Mouse (Mus musculus): Measurements from ENCODE around the gene Rnf24. TPM values are rescaled to one million over a fixed set of nuclear protein-coding genes. Genes with fewer than 3 reads are reported as not detected.
A peak's percentile ranks its signal among the peaks of the same experiment; 100 is the strongest.

Rnf24 gene
- polyA plus RNA-seq (2012; rRNA removed) = 14.5 and 14.6 TPM in 2 replicates

DNA sequence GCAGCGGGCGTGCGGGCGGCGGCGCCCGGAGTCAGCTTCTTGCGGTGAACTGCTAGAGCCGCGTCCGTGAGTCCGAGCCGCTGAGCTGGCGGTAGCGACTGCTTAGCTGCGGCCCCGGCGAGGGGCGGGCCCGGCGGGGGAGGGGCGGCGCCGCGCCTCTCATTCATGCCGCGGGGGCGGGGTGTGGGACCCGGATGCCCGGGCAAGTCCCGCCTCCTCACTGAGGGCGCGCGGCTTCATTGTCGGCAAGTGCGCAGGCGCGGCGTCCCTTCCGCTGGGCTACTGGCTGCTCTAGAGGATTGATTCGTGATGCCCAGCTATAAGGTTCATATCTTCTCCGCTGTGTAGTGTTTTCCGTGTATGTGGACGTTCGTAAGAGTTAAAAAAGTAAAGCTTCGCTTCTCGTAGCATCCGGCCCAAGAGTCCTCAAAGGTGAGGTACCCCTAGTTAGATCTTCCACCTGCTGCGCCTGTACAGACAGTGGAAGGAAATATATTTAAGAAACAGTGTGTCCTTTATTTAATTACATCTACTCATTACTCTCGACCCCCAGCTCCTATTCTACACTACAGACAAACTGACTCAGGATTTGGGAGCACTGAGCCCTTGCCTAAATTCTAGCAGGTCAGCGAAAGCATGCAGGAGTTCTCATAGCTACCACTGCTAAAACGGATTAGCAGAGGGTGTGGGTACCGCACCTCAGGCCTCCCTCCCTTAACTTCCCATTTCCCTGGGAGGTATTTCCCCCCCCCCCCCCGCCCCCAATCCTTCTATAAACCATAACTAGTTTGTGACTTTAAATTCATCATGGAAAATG is at the start of gene Rnf24:
Rnf24 (minus strand) TSS at position 146 of the 817 bp plus-strand sequence.
- peak within 1 kb of the TSS; percentile 83 for H3K4me3 ChIP-seq (replicated peaks; ENCODE audit: insufficient read depth, low read depth, low read length)
- no peak for TF ChIP-seq CTCF (IDR thresholded peaks at IDR 0.05; ENCODE audit: borderline replicate concordance, insufficient read depth, low read depth, low read length)
- TF ChIP-seq POLR2A (IDR thresholded peaks at IDR 0.05; ENCODE audit: borderline replicate concordance, insufficient read depth, low read length) = peak; percentile 91; the same call in 1 of the 2 replicates
- DNase-seq = peak; percentile 98 to 99
- WGBS = 2% methylated on average over 54 of the region's 54 CpGs
- 0 out of 2 replicates have a peak, but pooled peaks cover 2% of the 10 kb centered on the region for H3K4me1 ChIP-seq (ENCODE audit: control insufficient read depth, insufficient read depth, low read length)
- H3K27me3 ChIP-seq (ENCODE audit: control insufficient read depth, insufficient read depth, low read length) = no peaks in the 10 kb centered on the region
- peak within 1 kb of the TSS; percentile 75 for H3K27ac ChIP-seq (ENCODE audit: insufficient read depth, low read length)

DNA sequence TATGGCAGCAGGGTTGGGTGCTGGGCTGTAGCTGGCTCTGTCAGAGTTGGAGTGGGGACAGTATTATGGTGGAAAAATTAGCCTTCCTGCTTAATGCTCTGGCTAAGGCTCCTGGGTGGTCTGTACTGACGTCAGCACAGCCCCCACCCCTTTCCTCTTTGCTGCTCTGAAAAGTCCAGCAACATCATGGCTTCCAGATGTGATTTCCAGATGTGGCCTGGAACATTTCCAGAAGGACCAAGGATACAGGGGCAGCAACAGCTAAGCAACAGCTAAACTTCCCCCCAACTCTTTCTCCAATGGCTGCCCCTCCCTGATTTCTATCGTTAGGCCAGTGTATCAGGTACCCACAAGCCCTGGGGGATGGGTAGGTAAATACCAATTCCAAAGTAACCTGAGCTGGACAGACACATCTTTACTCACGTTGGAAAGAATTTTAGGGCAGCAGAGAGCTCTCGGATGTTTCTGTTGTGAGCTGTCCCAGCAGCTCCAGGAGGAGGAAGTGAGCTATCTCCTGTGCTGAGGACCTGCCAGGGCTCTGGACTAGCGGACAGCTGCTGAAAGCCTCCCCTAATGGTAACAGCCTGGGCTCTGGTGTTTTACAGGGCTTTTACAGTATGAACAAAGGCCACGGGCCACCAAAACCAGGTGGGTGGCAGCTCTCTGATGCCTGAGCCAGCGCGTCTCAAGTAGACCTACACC is 49.3 kb upstream of the Rnf24 start:
- Histone ChIP-seq H3K4me3 (replicated peaks; ENCODE audit: insufficient read depth, low read depth, low read length) (no peak overlapping the region), H3K4me1 (ENCODE audit: control insufficient read depth, insufficient read depth, low read length) (no peaks in the 10 kb centered on the region; the same call in 1 of the 2 replicates), H3K27ac (ENCODE audit: insufficient read depth, low read length) (no peak overlapping the region), H3K27me3 (ENCODE audit: control insufficient read depth, insufficient read depth, low read length) (no peaks in the 10 kb centered on the region)
- TF ChIP-seq CTCF (IDR thresholded peaks at IDR 0.05; ENCODE audit: borderline replicate concordance, insufficient read depth, low read depth, low read length) = no peak
- TF ChIP-seq POLR2A (IDR thresholded peaks at IDR 0.05; ENCODE audit: borderline replicate concordance, insufficient read depth, low read length) = no peak
- WGBS = 77% methylated on average over 8 of the region's 8 CpGs
- no peak for DNase-seq

DNA sequence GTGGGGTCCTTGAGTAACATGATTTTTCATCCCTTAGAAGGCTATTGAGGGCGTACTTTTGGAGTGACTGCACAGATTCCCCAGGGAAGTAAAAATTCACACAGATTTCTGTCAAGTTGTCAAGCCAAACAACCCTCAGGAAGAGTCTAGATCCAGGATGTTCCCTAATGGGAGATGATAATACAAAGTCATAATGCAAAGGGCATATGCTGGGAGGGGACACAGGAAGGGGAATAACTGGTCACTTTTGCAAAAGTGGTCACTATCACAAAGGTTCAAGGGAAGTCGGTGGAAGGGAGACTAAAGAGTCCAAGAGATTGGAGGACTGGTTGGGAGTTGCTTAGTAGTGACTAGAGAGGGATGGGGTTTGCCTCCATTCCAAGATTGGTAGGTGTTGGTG is 48.2 kb upstream of the Rnf24 start:
- Histone ChIP-seq H3K4me1 (ENCODE audit: control insufficient read depth, insufficient read depth, low read length) (no peaks in the 10 kb centered on the region; the same call in 1 of the 2 replicates), H3K27ac (ENCODE audit: insufficient read depth, low read length) (no peak overlapping the region), H3K27me3 (ENCODE audit: control insufficient read depth, insufficient read depth, low read length) (no peaks in the 10 kb centered on the region), H3K4me3 (replicated peaks; ENCODE audit: insufficient read depth, low read depth, low read length) (no peak overlapping the region)
- DNase-seq = no peak
- TF ChIP-seq POLR2A (IDR thresholded peaks at IDR 0.05; ENCODE audit: borderline replicate concordance, insufficient read depth, low read length) (no peak), CTCF (IDR thresholded peaks at IDR 0.05; ENCODE audit: borderline replicate concordance, insufficient read depth, low read depth, low read length) (no peak)
- 90% methylated on average over 2 of the region's 2 CpGs for WGBS

DNA sequence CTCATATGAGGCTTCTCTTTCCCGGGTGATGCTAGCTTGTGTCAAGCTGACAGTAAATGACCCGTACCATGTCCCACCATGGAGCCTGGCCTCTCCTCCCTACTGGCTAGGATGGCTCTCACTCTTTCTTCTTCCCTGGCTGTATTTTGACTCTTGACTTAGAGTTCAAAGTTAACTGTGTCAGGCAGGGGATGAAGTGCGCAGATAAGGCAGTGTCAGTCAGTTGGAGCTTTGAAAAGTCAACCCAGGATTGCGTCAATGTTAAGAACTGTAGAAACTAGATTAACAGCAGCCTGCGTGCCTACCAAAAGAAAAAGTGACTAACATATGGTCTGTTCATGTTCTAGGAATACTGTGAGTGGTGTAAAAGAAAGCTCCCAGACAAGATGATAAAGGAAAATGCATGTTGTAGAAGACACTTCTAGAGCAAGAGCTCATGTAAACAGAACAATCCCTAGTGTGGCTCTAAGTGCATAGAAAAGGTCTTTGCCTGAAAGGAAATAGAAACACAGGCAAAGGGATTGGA is 44.7 kb upstream of the Rnf24 start:
- no peak for DNase-seq
- Histone ChIP-seq H3K4me3 (replicated peaks; ENCODE audit: insufficient read depth, low read depth, low read length) (no peak overlapping the region), H3K27me3 (ENCODE audit: control insufficient read depth, insufficient read depth, low read length) (no peaks in the 10 kb centered on the region), H3K27ac (ENCODE audit: insufficient read depth, low read length) (no peak overlapping the region), H3K4me1 (ENCODE audit: control insufficient read depth, insufficient read depth, low read length) (no peaks in the 10 kb centered on the region)
- 91% methylated on average over 5 of the region's 5 CpGs for WGBS
- TF ChIP-seq POLR2A (IDR thresholded peaks at IDR 0.05; ENCODE audit: borderline replicate concordance, insufficient read depth, low read length) (no peak), CTCF (IDR thresholded peaks at IDR 0.05; ENCODE audit: borderline replicate concordance, insufficient read depth, low read depth, low read length) (no peak)

DNA sequence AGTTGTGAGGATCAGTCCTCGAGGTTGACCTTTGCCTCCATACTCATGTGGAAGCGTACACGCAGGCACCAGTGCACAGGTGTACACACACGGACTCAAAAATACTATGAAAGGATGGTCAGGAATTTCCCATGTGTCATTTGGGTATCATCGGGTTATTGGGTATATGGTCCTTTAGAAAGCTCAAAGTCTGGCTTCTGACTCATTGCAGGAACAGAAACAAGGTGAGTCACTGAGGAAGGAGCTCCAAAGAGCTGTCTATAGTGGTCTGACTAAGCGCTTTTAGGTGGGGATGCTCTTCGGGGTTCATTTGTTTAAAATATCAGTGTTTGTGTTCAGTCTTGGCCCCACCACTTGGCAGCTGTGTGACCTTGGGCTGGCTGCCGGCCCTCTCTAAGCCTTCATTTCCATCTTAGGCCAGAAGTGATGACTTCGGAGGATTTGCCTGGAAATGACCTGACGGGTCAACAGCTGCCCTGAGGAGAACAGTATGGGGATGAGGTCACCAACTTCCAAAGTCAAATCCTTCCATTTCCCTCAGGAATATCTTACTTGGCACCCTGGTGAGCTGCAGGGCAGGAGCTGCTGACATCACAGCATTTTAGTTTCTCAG is 33.8 kb upstream of the Rnf24 start:
- WGBS = 82% methylated on average over 10 of the region's 10 CpGs
- DNase-seq = no peak

GRCm38 (mm10) chr2:131385176-131385575 is 32.5 kb upstream of the Rnf24 start:
- Histone ChIP-seq H3K27me3 (ENCODE audit: control insufficient read depth, insufficient read depth, low read length) (no peaks in the 10 kb centered on the region), H3K27ac (ENCODE audit: insufficient read depth, low read length) (no peak overlapping the region), H3K4me3 (replicated peaks; ENCODE audit: insufficient read depth, low read depth, low read length) (no peak overlapping the region), H3K4me1 (ENCODE audit: control insufficient read depth, insufficient read depth, low read length) (no peaks in the 10 kb centered on the region)
- 63% methylated on average over 4 of the region's 4 CpGs for WGBS
- TF ChIP-seq CTCF (IDR thresholded peaks at IDR 0.05; ENCODE audit: borderline replicate concordance, insufficient read depth, low read depth, low read length) (no peak), POLR2A (IDR thresholded peaks at IDR 0.05; ENCODE audit: borderline replicate concordance, insufficient read depth, low read length) (no peak)
- no peak for DNase-seq

More for the DNA sequence above, 33.8 kb upstream of the Rnf24 start:
- no peaks in the 10 kb centered on the region for H3K4me1 ChIP-seq (ENCODE audit: control insufficient read depth, insufficient read depth, low read length)
- no peak for TF ChIP-seq POLR2A (IDR thresholded peaks at IDR 0.05; ENCODE audit: borderline replicate concordance, insufficient read depth, low read length)
- no peak for TF ChIP-seq CTCF (IDR thresholded peaks at IDR 0.05; ENCODE audit: borderline replicate concordance, insufficient read depth, low read depth, low read length)
- no peak overlapping the region for H3K27ac ChIP-seq (ENCODE audit: insufficient read depth, low read length)
- H3K27me3 ChIP-seq (ENCODE audit: control insufficient read depth, insufficient read depth, low read length) = no peaks in the 10 kb centered on the region
- H3K4me3 ChIP-seq (replicated peaks; ENCODE audit: insufficient read depth, low read depth, low read length) = no peak overlapping the region

GRCm38 (mm10) chr2:131379541-131379940 is 26.8 kb upstream of the Rnf24 start:
- Histone ChIP-seq H3K27me3 (ENCODE audit: control insufficient read depth, insufficient read depth, low read length) (no peaks in the 10 kb centered on the region), H3K4me3 (replicated peaks; ENCODE audit: insufficient read depth, low read depth, low read length) (no peak overlapping the region), H3K4me1 (ENCODE audit: control insufficient read depth, insufficient read depth, low read length) (no peaks in the 10 kb centered on the region), H3K27ac (ENCODE audit: insufficient read depth, low read length) (no peak overlapping the region)
- DNase-seq = no peak
- TF ChIP-seq CTCF (IDR thresholded peaks at IDR 0.05; ENCODE audit: borderline replicate concordance, insufficient read depth, low read depth, low read length) (no peak), POLR2A (IDR thresholded peaks at IDR 0.05; ENCODE audit: borderline replicate concordance, insufficient read depth, low read length) (no peak)
- WGBS = 73% methylated on average over 3 of the region's 3 CpGs
